In genomic region chr1:143122185-143122584, GRCm38 (mm10) we compare ENCODE assay signal across 16 mouse cellular contexts.
"Had no signal": no experiment of that assay in that cellular context is flagged by ENCODE, and none has a peak within 500 bp of the region (broad histone marks: within the 10 kb centered on the region; RNA-seq: fewer than 3 reads in every experiment).

No protein-coding gene starts in this region.

- H3K27ac ChIP-seq: neural tube, embryonic 13.5 days; neural tube, embryonic 15.5 days; stomach, embryonic 15.5 days; stomach, postnatal 0 days had no signal

- H3K9ac ChIP-seq: neural tube, embryonic 13.5 days; neural tube, embryonic 15.5 days; stomach, embryonic 15.5 days had no signal

- H3K36me3 ChIP-seq: neural tube, embryonic 13.5 days; neural tube, embryonic 15.5 days; stomach, embryonic 15.5 days had no signal

- H3K4me3 ChIP-seq: neural tube, embryonic 13.5 days; neural tube, embryonic 15.5 days; stomach, embryonic 15.5 days had no signal

- H3K9me3 ChIP-seq: neural tube, embryonic 13.5 days; neural tube, embryonic 15.5 days; stomach, embryonic 15.5 days had no signal

- H3K4me1 ChIP-seq: neural tube, embryonic 13.5 days; neural tube, embryonic 15.5 days; stomach, embryonic 15.5 days had no signal

- H3K4me2 ChIP-seq: neural tube, embryonic 13.5 days; neural tube, embryonic 15.5 days; stomach, embryonic 15.5 days had no signal

- DNase-seq: retina, postnatal 1 day; right cerebral cortex, adult 18-20 months; right cerebral cortex, postnatal 14 days; right cerebral cortex, postnatal 25 days; right cerebral cortex, postnatal 4 days; spleen, adult 18-20 months; thymus, adult 18-20 months; thymus, adult 2 months; thymus, postnatal 14 days; thymus, postnatal 25 days; thymus, postnatal 36 days; thymus, postnatal 4 days had no signal

- H3K27me3 ChIP-seq: neural tube, embryonic 13.5 days; neural tube, embryonic 15.5 days; stomach, embryonic 15.5 days had no signal
